Mouse (Mus musculus): ENCODE data around the gene Map4k2. TPM values are rescaled to one million over a fixed set of nuclear protein-coding genes. Genes with fewer than 3 reads are reported as not detected.

Map4k2 gene
- polyA plus RNA-seq, 1 experiment from 2014 or later = 15.2 TPM

Small RNA genes within 50 kb of the gene (microRNA-seq; reads per million reads assigned to microRNA genes)
- not detected for gene Mir6989

Other genes starting within 250 kb of the Map4k2 start
- 0.56 and 0.89 TPM in 2 replicates for gene AC131692.1, start 246.7 kb upstream of the Map4k2 start, polyA plus RNA-seq (2016; fragmentation: Nextera tagmentation; extraction: Ambion mirVana)
- gene Naaladl1, start 235.4 kb upstream of the Map4k2 start, polyA plus RNA-seq (2016; fragmentation: Nextera tagmentation; extraction: Ambion mirVana) = 0.54 and 0.75 TPM in 2 replicates
- 65.4 and 73.3 TPM in 2 replicates for gene Sac3d1, start 222.5 kb upstream of the Map4k2 start, polyA plus RNA-seq (2016; fragmentation: Nextera tagmentation; extraction: Ambion mirVana)
- 25.7 and 28.7 TPM in 2 replicates for gene Snx15, start 212.8 kb upstream of the Map4k2 start, polyA plus RNA-seq (2016; fragmentation: Nextera tagmentation; extraction: Ambion mirVana)
- not detected in 2 replicates for gene Batf2, start 200.2 kb upstream of the Map4k2 start, polyA plus RNA-seq (2016; fragmentation: Nextera tagmentation; extraction: Ambion mirVana)
- gene Arl2, start 199.6 kb upstream of the Map4k2 start, polyA plus RNA-seq (2016; fragmentation: Nextera tagmentation; extraction: Ambion mirVana) = 97.0 and 112 TPM in 2 replicates
- not detected in 2 replicates for gene Majin, start 156.7 kb upstream of the Map4k2 start, polyA plus RNA-seq (2016; fragmentation: Nextera tagmentation; extraction: Ambion mirVana)
- gene Gpha2, start 114.8 kb upstream of the Map4k2 start, polyA plus RNA-seq (2016; fragmentation: Nextera tagmentation; extraction: Ambion mirVana) = 0.97 and 2.1 TPM in 2 replicates
- gene Ppp2r5b, start 105.3 kb upstream of the Map4k2 start, polyA plus RNA-seq (2016; fragmentation: Nextera tagmentation; extraction: Ambion mirVana) = 16.6 and 17.2 TPM in 2 replicates
- 11.4 and 13.0 TPM in 2 replicates for gene Atg2a, start 99.5 kb upstream of the Map4k2 start, polyA plus RNA-seq (2016; fragmentation: Nextera tagmentation; extraction: Ambion mirVana)
- 72.5 and 74.9 TPM in 2 replicates for gene Ehd1, start 64.4 kb upstream of the Map4k2 start, polyA plus RNA-seq (2016; fragmentation: Nextera tagmentation; extraction: Ambion mirVana)
- gene Cdc42bpg, start 34.7 kb upstream of the Map4k2 start, polyA plus RNA-seq (2016; fragmentation: Nextera tagmentation; extraction: Ambion mirVana) = 0.15 and 0.38 TPM in 2 replicates
- 118 and 120 TPM in 2 replicates for gene Men1, start 6.2 kb upstream of the Map4k2 start, polyA plus RNA-seq (2016; fragmentation: Nextera tagmentation; extraction: Ambion mirVana)
- gene Sf1, start 22.6 kb downstream of the Map4k2 start, polyA plus RNA-seq (2016; fragmentation: Nextera tagmentation; extraction: Ambion mirVana) = 193 and 206 TPM in 2 replicates
- gene Pygm, start 43.3 kb downstream of the Map4k2 start, polyA plus RNA-seq (2016; fragmentation: Nextera tagmentation; extraction: Ambion mirVana) = 2.5 and 3.0 TPM in 2 replicates
- 14.6 and 16.7 TPM in 2 replicates for gene Rasgrp2, start 58.2 kb downstream of the Map4k2 start, polyA plus RNA-seq (2016; fragmentation: Nextera tagmentation; extraction: Ambion mirVana)
- 0.78 and 1.5 TPM in 2 replicates for gene Nrxn2, start 77.6 kb downstream of the Map4k2 start, polyA plus RNA-seq (2016; fragmentation: Nextera tagmentation; extraction: Ambion mirVana)
- gene Slc22a12, start 201.9 kb downstream of the Map4k2 start, polyA plus RNA-seq (2016; fragmentation: Nextera tagmentation; extraction: Ambion mirVana) = not detected in 2 replicates

Measured in limb, embryonic 10.5 days (tissue).